Comparison of ENCODE assay signal across 23 mouse cellular contexts in genomic region chr13:25199916-25200315, GRCm38 (mm10).
DNase-seq lines count a peak whose midpoint lies in the region; ATAC-seq and TF ChIP-seq lines count a peak whose summit lies in the region.
"Had no signal": no experiment of that assay in that cellular context is flagged by ENCODE, and none has a peak within 500 bp of the region (broad histone marks: within the 10 kb centered on the region; RNA-seq: fewer than 3 reads in every experiment).

No protein-coding gene starts in this region.

- H3K4me1 ChIP-seq in intestine, embryonic 15.5 days (replicated peaks): no peaks in the 10 kb centered on the region
- H3K4me1 ChIP-seq in intestine, postnatal 0 days (replicated peaks; ENCODE audit: control insufficient read depth, insufficient read depth, low read length): no peaks in the 10 kb centered on the region
- no peaks in the 10 kb centered on the region for H3K4me1 ChIP-seq in lung, postnatal 0 days (ENCODE audit: insufficient read depth, low read depth, low read length)
- H3K4me1 ChIP-seq: embryonic facial prominence, embryonic 12.5 days; forebrain, embryonic 13.5 days; forebrain, embryonic 15.5 days had no signal

- H3K4me2 ChIP-seq in intestine, embryonic 15.5 days (replicated peaks): no peak overlapping the region
- H3K4me2 ChIP-seq in intestine, postnatal 0 days (replicated peaks; ENCODE audit: low read depth): no peak overlapping the region
- H3K4me2 ChIP-seq in lung, postnatal 0 days (replicated peaks; ENCODE audit: low read depth, low read length): no peak overlapping the region
- H3K4me2 ChIP-seq: embryonic facial prominence, embryonic 12.5 days; forebrain, embryonic 13.5 days; forebrain, embryonic 15.5 days had no signal

- no peak overlapping the region for H3K4me3 ChIP-seq in intestine, embryonic 15.5 days (replicated peaks)
- H3K4me3 ChIP-seq in intestine, postnatal 0 days (ENCODE audit: low read depth, low read length): no peak overlapping the region
- H3K4me3 ChIP-seq in lung, postnatal 0 days (ENCODE audit: low read depth, low read length): no peak overlapping the region
- H3K4me3 ChIP-seq: embryonic facial prominence, embryonic 10.5 days; embryonic facial prominence, embryonic 12.5 days; forebrain, embryonic 13.5 days; forebrain, embryonic 15.5 days had no signal

- peak; percentile 84 for ATAC-seq in intestine, embryonic 15.5 days
- peak; percentile 63 for ATAC-seq in intestine, postnatal 0 days
- ATAC-seq in lung, postnatal 0 days: no peak
- ATAC-seq: activated CD4-positive, CD25-positive, alpha-beta regulatory T cell, adult 4 months; CD4-positive, CD25-positive, alpha-beta regulatory T cell, adult 4 months; forebrain, embryonic 13.5 days; forebrain, embryonic 15.5 days; Patski had no signal

- H3K9ac ChIP-seq in intestine, embryonic 15.5 days: no peak overlapping the region
- no peak overlapping the region for H3K9ac ChIP-seq in intestine, postnatal 0 days (ENCODE audit: low read depth, low read length)
- H3K9ac ChIP-seq in lung, postnatal 0 days (replicated peaks; ENCODE audit: low read depth): no peak overlapping the region
- H3K9ac ChIP-seq: embryonic facial prominence, embryonic 12.5 days; forebrain, embryonic 13.5 days; forebrain, embryonic 15.5 days had no signal

- DNase-seq in kidney, postnatal 10 days: peak; percentile 18
- DNase-seq in kidney, adult 18-20 months: no peak
- no peak for DNase-seq in lung, postnatal 0 days (ENCODE audit: low spot score)
- DNase-seq: adrenal gland, adult 8-10 months; adrenal gland, postnatal 14 days; adrenal gland, postnatal 36 days; B cell, adult 2 months; cerebellum, adult 11-12 months; cerebellum, adult 2 months; cerebellum, adult 9-10 months; cerebellum, postnatal 10 days; cerebellum, postnatal 25 days had no signal

- H3K9me3 ChIP-seq in intestine, embryonic 15.5 days: no peaks in the 10 kb centered on the region
- no peaks in the 10 kb centered on the region for H3K9me3 ChIP-seq in intestine, postnatal 0 days (ENCODE audit: control insufficient read depth)
- no peaks in the 10 kb centered on the region for H3K9me3 ChIP-seq in lung, postnatal 0 days (ENCODE audit: low read length)
- H3K9me3 ChIP-seq: embryonic facial prominence, embryonic 10.5 days; embryonic facial prominence, embryonic 12.5 days; forebrain, embryonic 13.5 days; forebrain, embryonic 15.5 days; G1E had no signal

- WGBS in intestine, embryonic 15.5 days: 45% methylated on average over 3 of the region's 3 CpGs
- 22% methylated on average over 3 of the region's 3 CpGs for WGBS in intestine, postnatal 0 days
- 28% methylated on average over 3 of the region's 3 CpGs for WGBS in lung, postnatal 0 days

- no peaks in the 10 kb centered on the region for H3K36me3 ChIP-seq in intestine, embryonic 15.5 days
- H3K36me3 ChIP-seq in intestine, postnatal 0 days (ENCODE audit: control insufficient read depth, insufficient read depth): no peaks in the 10 kb centered on the region
- no peaks in the 10 kb centered on the region for H3K36me3 ChIP-seq in lung, postnatal 0 days (ENCODE audit: insufficient read depth, low read length)
- H3K36me3 ChIP-seq: embryonic facial prominence, embryonic 10.5 days; embryonic facial prominence, embryonic 12.5 days; forebrain, embryonic 15.5 days; G1E had no signal

- TF ChIP-seq CTCF in intestine, postnatal 0 days (IDR thresholded peaks at IDR 0.05; ENCODE audit: low read depth): no peak
- no peak for TF ChIP-seq CTCF in lung, postnatal 0 days (IDR thresholded peaks at IDR 0.05)

- no peak overlapping the region for H3K27ac ChIP-seq in intestine, embryonic 15.5 days
- H3K27ac ChIP-seq in intestine, postnatal 0 days (ENCODE audit: low read depth, low read length): no peak overlapping the region
- H3K27ac ChIP-seq in lung, postnatal 0 days (ENCODE audit: low read length): no peak overlapping the region
- H3K27ac ChIP-seq: embryonic facial prominence, embryonic 10.5 days; embryonic facial prominence, embryonic 12.5 days; forebrain, embryonic 13.5 days; forebrain, embryonic 15.5 days had no signal

- no peak for TF ChIP-seq EP300 in lung, postnatal 0 days (IDR thresholded peaks at IDR 0.05)

- no peaks in the 10 kb centered on the region for H3K27me3 ChIP-seq in intestine, embryonic 15.5 days (replicated peaks)
- no peaks in the 10 kb centered on the region for H3K27me3 ChIP-seq in intestine, postnatal 0 days (replicated peaks; ENCODE audit: control insufficient read depth, insufficient read depth, low read length)
- H3K27me3 ChIP-seq in lung, postnatal 0 days (replicated peaks; ENCODE audit: insufficient read depth, low read length): no peaks in the 10 kb centered on the region
- H3K27me3 ChIP-seq: CH12.LX; embryonic facial prominence, embryonic 12.5 days; forebrain, embryonic 13.5 days; forebrain, embryonic 15.5 days; Patski had no signal
